Mouse (Mus musculus): Measurements from ENCODE around the gene Nhlrc4. TPM values are rescaled to one million over a fixed set of nuclear protein-coding genes. Genes with fewer than 3 reads are reported as not detected.

The Nhlrc4 gene
- polyA plus RNA-seq, 1 experiment from 2014 or later: 0.34 TPM

- no peak overlapping the region for H3K9ac ChIP-seq (ENCODE audit: low read depth, low read length)
Measured at GRCm38 (mm10) chr17:25913186-25913876, 31.4 kb downstream of the Nhlrc4 start.

GRCm38 (mm10) chr17:25911816-25912215, 32.9 kb downstream of the Nhlrc4 start:
- no peak for ATAC-seq (replicated peaks; ENCODE audit: insufficient number of reproducible peaks, low FRiP score, low TSS enrichment)

More at GRCm38 (mm10) chr17:25913186-25913876, 31.4 kb downstream of the Nhlrc4 start:
- 0 out of 2 replicates have a peak overlapping the region, but pooled peaks have one; percentile 24 for H3K27ac ChIP-seq (ENCODE audit: low read depth, low read length)
- no peak for ATAC-seq (replicated peaks; ENCODE audit: insufficient number of reproducible peaks, low FRiP score, low TSS enrichment)
- H3K36me3 ChIP-seq (ENCODE audit: control insufficient read depth, insufficient read depth, low read length): 0 out of 2 replicates have a peak, but pooled peaks cover 3% of the 10 kb centered on the region
- peak overlapping the region; percentile 16; the same call in 1 of the 2 replicates for H3K4me2 ChIP-seq
- no peaks in the 10 kb centered on the region for H3K9me3 ChIP-seq (replicated peaks; ENCODE audit: control insufficient read depth, low read length)
- H3K4me3 ChIP-seq (ENCODE audit: low read depth, low read length): no peak overlapping the region
- H3K27me3 ChIP-seq (ENCODE audit: control insufficient read depth, insufficient read depth, low read length): no peaks in the 10 kb centered on the region
- H3K4me1 ChIP-seq (ENCODE audit: control insufficient read depth, insufficient read depth, low read length): peaks cover 23% of the 10 kb centered on the region
- 68% methylated on average over 14 of the region's 14 CpGs for WGBS (ENCODE audit: insufficient replicate concordance)

GRCm38 (mm10) chr17:25907640-25908039, 37.1 kb downstream of the Nhlrc4 start:
- no peak overlapping the region for H3K4me3 ChIP-seq (ENCODE audit: low read depth, low read length)
- 82% methylated on average over 2 of the region's 2 CpGs for WGBS (ENCODE audit: insufficient replicate concordance)
- H3K4me1 ChIP-seq (ENCODE audit: control insufficient read depth, insufficient read depth, low read length): no peaks in the 10 kb centered on the region
- no peak for ATAC-seq (replicated peaks; ENCODE audit: insufficient number of reproducible peaks, low FRiP score, low TSS enrichment)
- no peak overlapping the region for H3K27ac ChIP-seq (ENCODE audit: low read depth, low read length)
- no peak overlapping the region for H3K4me2 ChIP-seq
- no peaks in the 10 kb centered on the region for H3K36me3 ChIP-seq (ENCODE audit: control insufficient read depth, insufficient read depth, low read length)
- H3K27me3 ChIP-seq (ENCODE audit: control insufficient read depth, insufficient read depth, low read length): no peaks in the 10 kb centered on the region
- no peaks in the 10 kb centered on the region for H3K9me3 ChIP-seq (replicated peaks; ENCODE audit: control insufficient read depth, low read length)
- H3K9ac ChIP-seq (ENCODE audit: low read depth, low read length): no peak overlapping the region

More at GRCm38 (mm10) chr17:25911816-25912215, 32.9 kb downstream of the Nhlrc4 start:
- no peak overlapping the region for H3K4me2 ChIP-seq
- no peak overlapping the region for H3K9ac ChIP-seq (ENCODE audit: low read depth, low read length)
- no peaks in the 10 kb centered on the region for H3K27me3 ChIP-seq (ENCODE audit: control insufficient read depth, insufficient read depth, low read length)
- H3K27ac ChIP-seq (ENCODE audit: low read depth, low read length): no peak overlapping the region
- WGBS (ENCODE audit: insufficient replicate concordance): 86% methylated on average over 4 of the region's 4 CpGs
- H3K9me3 ChIP-seq (replicated peaks; ENCODE audit: control insufficient read depth, low read length): no peaks in the 10 kb centered on the region
- 0 out of 2 replicates have a peak, but pooled peaks cover 3% of the 10 kb centered on the region for H3K36me3 ChIP-seq (ENCODE audit: control insufficient read depth, insufficient read depth, low read length)
- peaks cover 16% of the 10 kb centered on the region for H3K4me1 ChIP-seq (ENCODE audit: control insufficient read depth, insufficient read depth, low read length)
- no peak overlapping the region for H3K4me3 ChIP-seq (ENCODE audit: low read depth, low read length)

GRCm38 (mm10) chr17:25903061-25903460, 41.7 kb downstream of the Nhlrc4 start:
- Histone ChIP-seq H3K36me3 (ENCODE audit: control insufficient read depth, insufficient read depth, low read length) (no peaks in the 10 kb centered on the region; the same call in 1 of the 2 replicates), H3K27ac (ENCODE audit: low read depth, low read length) (no peak overlapping the region), H3K9me3 (replicated peaks; ENCODE audit: control insufficient read depth, low read length) (no peaks in the 10 kb centered on the region), H3K27me3 (ENCODE audit: control insufficient read depth, insufficient read depth, low read length) (no peaks in the 10 kb centered on the region), H3K4me1 (ENCODE audit: control insufficient read depth, insufficient read depth, low read length) (no peaks in the 10 kb centered on the region), H3K4me2 (no peak overlapping the region), H3K9ac (ENCODE audit: low read depth, low read length) (no peak overlapping the region), H3K4me3 (ENCODE audit: low read depth, low read length) (no peak overlapping the region)
- 72% methylated on average over 3 of the region's 3 CpGs for WGBS (ENCODE audit: insufficient replicate concordance)
- no peak for ATAC-seq (replicated peaks; ENCODE audit: insufficient number of reproducible peaks, low FRiP score, low TSS enrichment)

- no peak overlapping the region for H3K9ac ChIP-seq (ENCODE audit: low read depth, low read length)
- no peak for ATAC-seq (replicated peaks; ENCODE audit: insufficient number of reproducible peaks, low FRiP score, low TSS enrichment)
- no peak overlapping the region for H3K4me2 ChIP-seq
- no peaks in the 10 kb centered on the region for H3K27me3 ChIP-seq (ENCODE audit: control insufficient read depth, insufficient read depth, low read length)
- H3K4me3 ChIP-seq (ENCODE audit: low read depth, low read length): no peak overlapping the region
- H3K9me3 ChIP-seq (replicated peaks; ENCODE audit: control insufficient read depth, low read length): no peaks in the 10 kb centered on the region
- no peaks in the 10 kb centered on the region; the same call in 1 of the 2 replicates for H3K36me3 ChIP-seq (ENCODE audit: control insufficient read depth, insufficient read depth, low read length)
- 86% methylated on average over 1 of the region's 1 CpGs for WGBS (ENCODE audit: insufficient replicate concordance)
- 0 out of 2 replicates have a peak, but pooled peaks cover 5% of the 10 kb centered on the region for H3K4me1 ChIP-seq (ENCODE audit: control insufficient read depth, insufficient read depth, low read length)
- no peak overlapping the region for H3K27ac ChIP-seq (ENCODE audit: low read depth, low read length)
Measured at GRCm38 (mm10) chr17:25900193-25900592, 44.6 kb downstream of the Nhlrc4 start.

GRCm38 (mm10) chr17:25895891-25896290, 48.9 kb downstream of the Nhlrc4 start:
- H3K4me2 ChIP-seq: no peak overlapping the region
- H3K27ac ChIP-seq (ENCODE audit: low read depth, low read length): no peak overlapping the region
- ATAC-seq (replicated peaks; ENCODE audit: insufficient number of reproducible peaks, low FRiP score, low TSS enrichment): no peak
- no peaks in the 10 kb centered on the region; the same call in 1 of the 2 replicates for H3K36me3 ChIP-seq (ENCODE audit: control insufficient read depth, insufficient read depth, low read length)
- 63% methylated on average over 12 of the region's 12 CpGs for WGBS (ENCODE audit: insufficient replicate concordance)
- H3K4me1 ChIP-seq (ENCODE audit: control insufficient read depth, insufficient read depth, low read length): 0 out of 2 replicates have a peak, but pooled peaks cover 5% of the 10 kb centered on the region
- no peaks in the 10 kb centered on the region for H3K27me3 ChIP-seq (ENCODE audit: control insufficient read depth, insufficient read depth, low read length)
- H3K9me3 ChIP-seq (replicated peaks; ENCODE audit: control insufficient read depth, low read length): no peaks in the 10 kb centered on the region
- no peak overlapping the region for H3K9ac ChIP-seq (ENCODE audit: low read depth, low read length)
- no peak overlapping the region for H3K4me3 ChIP-seq (ENCODE audit: low read depth, low read length)

GRCm38 (mm10) chr17:25895415-25895814, 49.3 kb downstream of the Nhlrc4 start:
- WGBS (ENCODE audit: insufficient replicate concordance): 24% methylated on average over 2 of the region's 2 CpGs

GRCm38 (mm10) chr17:25893975-25894617, 50.7 kb downstream of the Nhlrc4 start:
- Histone ChIP-seq H3K4me1 (ENCODE audit: control insufficient read depth, insufficient read depth, low read length) (0 out of 2 replicates have a peak, but pooled peaks cover 5% of the 10 kb centered on the region), H3K9me3 (replicated peaks; ENCODE audit: control insufficient read depth, low read length) (no peaks in the 10 kb centered on the region), H3K4me2 (no peak overlapping the region), H3K27me3 (ENCODE audit: control insufficient read depth, insufficient read depth, low read length) (no peaks in the 10 kb centered on the region), H3K9ac (ENCODE audit: low read depth, low read length) (no peak overlapping the region), H3K36me3 (ENCODE audit: control insufficient read depth, insufficient read depth, low read length) (no peaks in the 10 kb centered on the region), H3K27ac (ENCODE audit: low read depth, low read length) (no peak overlapping the region), H3K4me3 (ENCODE audit: low read depth, low read length) (no peak overlapping the region)
- 21% methylated on average over 2 of the region's 2 CpGs for WGBS (ENCODE audit: insufficient replicate concordance)
- ATAC-seq (replicated peaks; ENCODE audit: insufficient number of reproducible peaks, low FRiP score, low TSS enrichment): no peak

More at GRCm38 (mm10) chr17:25895415-25895814, 49.3 kb downstream of the Nhlrc4 start:
- Histone ChIP-seq H3K4me1 (ENCODE audit: control insufficient read depth, insufficient read depth, low read length) (0 out of 2 replicates have a peak, but pooled peaks cover 5% of the 10 kb centered on the region), H3K9ac (ENCODE audit: low read depth, low read length) (no peak overlapping the region), H3K4me2 (no peak overlapping the region), H3K4me3 (ENCODE audit: low read depth, low read length) (no peak overlapping the region), H3K9me3 (replicated peaks; ENCODE audit: control insufficient read depth, low read length) (no peaks in the 10 kb centered on the region), H3K36me3 (ENCODE audit: control insufficient read depth, insufficient read depth, low read length) (no peaks in the 10 kb centered on the region; the same call in 1 of the 2 replicates), H3K27ac (ENCODE audit: low read depth, low read length) (no peak overlapping the region), H3K27me3 (ENCODE audit: control insufficient read depth, insufficient read depth, low read length) (no peaks in the 10 kb centered on the region)
- no peak for ATAC-seq (replicated peaks; ENCODE audit: insufficient number of reproducible peaks, low FRiP score, low TSS enrichment)
